Mouse (Mus musculus) kidney, adult 2 months (tissue): Measurements from ENCODE around the gene Cpm.

ENCODE experiments used
- CTCF ChIP-seq: fragments of 200-500 bp; conservative IDR thresholded peaks from 2 replicates; pipeline ENCODE4 v1.5.1; 2011; ENCODE audit warnings: low read depth, mild to moderate bottlenecking, control low read depth, low read length, moderate library complexity, mixed read lengths; ENCODE audit not compliant: insufficient read depth, insufficient read length
- POLR2A ChIP-seq: fragments of 200-500 bp; IDR thresholded peaks from one replicate; pipeline ENCODE4 v1.6.1; 2011; ENCODE audit warnings: low read depth, low read length, control low read depth

- no peak for TF ChIP-seq CTCF
- TF ChIP-seq POLR2A, result no peak
These were observed 52.2 kb downstream of the Cpm start for GRCm38 (mm10) chr10:117681543-117681942.
